Mouse (Mus musculus) kidney, adult 2 months (tissue): ENCODE measurements at regions not wholly inside any gene's neighbourhood (a gene's known extent, or its start where the extent isn't known, plus 50 kb on each side); places are given as distances from the start of the nearest gene placed in this dataset.
A peak's percentile ranks its signal among the peaks of the same experiment; 100 is the strongest.

Source experiments
- DNase-seq: peaks from one replicate; pipeline ENCODE4 v3.0.0; 2021
- H3K27ac ChIP-seq: fragments of 200-500 bp; 2 replicates; pipeline ENCODE4 v1.5.1; 2012; ENCODE audit warnings: low read depth, low read length, control low read depth, inconsistent platforms; ENCODE audit not compliant: insufficient read depth
- H3K27me3 ChIP-seq: fragments of 200-500 bp; replicated peaks from 2 replicates; pipeline ENCODE4 v1.6.1; 2012; ENCODE audit warnings: mild to moderate bottlenecking, moderate library complexity, low read length, inconsistent platforms; ENCODE audit not compliant: control insufficient read depth, insufficient read depth
- H3K36me3 ChIP-seq: fragments of 200-500 bp; 2 replicates; pipeline ENCODE4 v1.6.1; 2012; ENCODE audit warnings: mild to moderate bottlenecking, moderate library complexity, low read length, inconsistent platforms; ENCODE audit not compliant: control insufficient read depth, insufficient read depth
- H3K4me1 ChIP-seq: fragments of 200-500 bp; 2 replicates; pipeline ENCODE4 v1.6.1; 2011; ENCODE audit warnings: low read length; ENCODE audit not compliant: control insufficient read depth, insufficient read depth
- H3K4me3 ChIP-seq: fragments of 200-500 bp; 2 replicates; pipeline ENCODE4 v1.5.1; 2011; ENCODE audit warnings: mild to moderate bottlenecking, low read depth, low read length, control low read depth; ENCODE audit not compliant: insufficient read depth
- CTCF ChIP-seq: fragments of 200-500 bp; conservative IDR thresholded peaks from 2 replicates; pipeline ENCODE4 v1.5.1; 2011; ENCODE audit warnings: low read depth, mild to moderate bottlenecking, control low read depth, low read length, moderate library complexity, mixed read lengths; ENCODE audit not compliant: insufficient read depth, insufficient read length
- POLR2A ChIP-seq: fragments of 200-500 bp; IDR thresholded peaks from one replicate; pipeline ENCODE4 v1.6.1; 2011; ENCODE audit warnings: low read depth, low read length, control low read depth
- WGBS: fragments of 180-500 bp; shearing (Covaris S2); methylation state at CpG from one replicate; pipeline ENCODE4 v1.1.7; 2018; 5-methylcytosine and 5-hydroxymethylcytosine counted together

DNA sequence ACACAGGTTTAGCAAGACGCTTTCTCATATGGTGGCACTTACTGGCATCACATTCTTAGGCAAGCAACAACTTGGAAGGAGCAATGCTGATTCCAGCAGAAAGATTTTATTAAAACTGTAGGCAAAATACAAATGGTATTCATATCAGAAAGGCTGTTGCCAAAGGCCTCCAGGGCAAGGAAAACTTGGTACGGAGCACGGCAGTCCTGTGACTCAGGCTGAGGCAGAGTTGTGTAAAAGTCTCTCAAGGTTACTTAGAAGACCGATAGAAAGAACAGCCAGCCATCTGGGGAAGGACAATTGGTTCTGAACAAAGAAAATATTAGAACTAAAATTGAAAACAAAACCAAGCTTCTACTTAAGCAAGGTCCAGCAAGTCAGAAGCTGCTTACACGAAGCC lies 201.2 kb downstream of the Col12a1 start:
- 70% methylated on average over 5 of the region's 5 CpGs for WGBS
- peak; percentile 48 for DNase-seq
- no peaks in the 10 kb centered on the region for H3K36me3 ChIP-seq
- peak overlapping the region; percentile 67; the same call in 1 of the 2 replicates for H3K27ac ChIP-seq
- no peaks in the 10 kb centered on the region for H3K4me1 ChIP-seq
- TF ChIP-seq CTCF (no peak), POLR2A (no peak)
- no peaks in the 10 kb centered on the region for H3K27me3 ChIP-seq
- H3K4me3 ChIP-seq = no peak overlapping the region

DNA sequence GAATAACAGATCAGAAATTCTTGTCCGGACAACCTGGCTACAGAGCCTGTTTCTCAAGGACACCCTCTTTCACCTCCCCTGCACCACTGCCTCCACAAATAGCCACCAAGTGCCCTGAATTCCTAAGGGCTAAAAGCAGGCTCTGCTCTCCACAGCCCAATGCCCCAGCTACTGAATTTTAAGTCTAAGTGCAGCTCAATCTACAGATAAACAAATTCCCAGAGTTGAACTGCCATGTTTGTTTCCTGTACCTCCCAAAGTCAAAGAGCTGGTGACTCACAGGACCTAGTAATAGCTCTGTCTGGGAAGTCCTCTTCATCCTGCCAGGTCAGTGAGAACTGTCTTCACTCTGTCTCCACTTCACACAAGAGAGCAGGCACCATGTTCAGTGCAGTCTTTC lies 200.0 kb downstream of the Col12a1 start:
- peak; percentile 49 for DNase-seq
- Histone ChIP-seq H3K4me3 (no peak overlapping the region), H3K4me1 (no peaks in the 10 kb centered on the region), H3K27ac (peak overlapping the region; percentile 62), H3K36me3 (no peaks in the 10 kb centered on the region), H3K27me3 (no peaks in the 10 kb centered on the region)
- no peak for TF ChIP-seq POLR2A
- TF ChIP-seq CTCF = no peak
- WGBS = 49% methylated on average over 1 of the region's 1 CpGs

DNA sequence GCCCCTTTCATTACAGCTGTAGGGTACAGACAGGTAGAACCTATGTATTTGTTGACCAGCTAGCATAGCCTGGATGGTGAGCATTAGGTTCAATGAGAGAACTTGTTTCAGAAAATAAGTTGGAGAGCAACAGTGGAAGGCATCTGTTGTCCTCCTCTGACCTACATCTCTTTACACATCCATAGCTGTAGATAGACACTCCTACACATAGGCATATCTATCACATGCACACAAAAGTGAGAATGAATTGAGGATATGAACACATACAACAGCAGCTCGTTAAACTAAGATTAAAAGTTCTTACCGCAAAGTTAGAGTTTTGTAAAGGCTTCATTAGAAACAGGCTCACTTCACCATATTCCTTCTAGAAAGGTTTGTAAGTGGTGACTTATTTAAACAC lies 198.1 kb downstream of the Col12a1 start:
- H3K4me1 ChIP-seq = no peaks in the 10 kb centered on the region
- WGBS = 94% methylated on average over 2 of the region's 2 CpGs
- no peaks in the 10 kb centered on the region for H3K36me3 ChIP-seq
- TF ChIP-seq CTCF (no peak), POLR2A (no peak)
- H3K4me3 ChIP-seq = no peak overlapping the region
- no peak overlapping the region for H3K27ac ChIP-seq
- no peak for DNase-seq
- H3K27me3 ChIP-seq = no peaks in the 10 kb centered on the region

- peak overlapping the region; percentile 22; the same call in 1 of the 2 replicates for H3K27ac ChIP-seq
- WGBS = 67% methylated on average over 4 of the region's 4 CpGs
- H3K4me3 ChIP-seq = no peak overlapping the region
- H3K27me3 ChIP-seq = no peaks in the 10 kb centered on the region
- H3K4me1 ChIP-seq = peaks cover 6% of the 10 kb centered on the region; the same call in 1 of the 2 replicates
- no peaks in the 10 kb centered on the region for H3K36me3 ChIP-seq
- DNase-seq = peak; percentile 60
- TF ChIP-seq POLR2A = no peak
- TF ChIP-seq CTCF = no peak
These were observed 195.6 kb downstream of the Col12a1 start for GRCm38 (mm10) chr9:79523054-79523453.

- peaks cover 6% of the 10 kb centered on the region; the same call in 1 of the 2 replicates for H3K4me1 ChIP-seq
- DNase-seq = no peak
- H3K27me3 ChIP-seq = no peaks in the 10 kb centered on the region
- H3K36me3 ChIP-seq = no peaks in the 10 kb centered on the region
- no peak for TF ChIP-seq POLR2A
- no peak for TF ChIP-seq CTCF
- no peak overlapping the region for H3K4me3 ChIP-seq
- H3K27ac ChIP-seq = no peak overlapping the region
These were observed 193.6 kb downstream of the Col12a1 start for GRCm38 (mm10) chr9:79525000-79525399.

DNA sequence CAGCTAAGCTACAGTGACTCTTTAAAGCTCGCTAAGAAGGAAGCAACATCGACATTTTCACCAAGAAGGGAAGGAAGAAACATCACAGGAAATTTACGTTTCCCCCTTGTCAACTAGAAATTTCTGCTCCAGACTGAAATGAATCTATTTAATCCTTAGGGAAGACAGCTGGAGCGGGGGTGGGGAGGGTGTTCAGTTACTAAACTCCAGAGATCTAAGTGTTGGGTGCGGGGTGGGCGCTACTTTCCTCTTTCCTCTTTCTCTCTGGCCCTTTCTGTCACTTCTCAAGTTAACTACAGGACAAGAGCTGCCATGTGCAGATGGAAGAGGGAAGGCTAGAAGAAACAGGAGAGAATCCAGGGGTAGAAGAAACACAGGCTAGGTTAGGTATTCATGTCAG lies 192.2 kb downstream of the Col12a1 start:
- WGBS = 48% methylated on average over 6 of the region's 6 CpGs
- H3K36me3 ChIP-seq = no peaks in the 10 kb centered on the region
- H3K4me1 ChIP-seq = peaks cover 6% of the 10 kb centered on the region; the same call in 1 of the 2 replicates
- TF ChIP-seq CTCF (no peak), POLR2A (no peak)
- no peak overlapping the region for H3K4me3 ChIP-seq
- H3K27ac ChIP-seq = no peak overlapping the region
- H3K27me3 ChIP-seq = no peaks in the 10 kb centered on the region
- no peak for DNase-seq

DNA sequence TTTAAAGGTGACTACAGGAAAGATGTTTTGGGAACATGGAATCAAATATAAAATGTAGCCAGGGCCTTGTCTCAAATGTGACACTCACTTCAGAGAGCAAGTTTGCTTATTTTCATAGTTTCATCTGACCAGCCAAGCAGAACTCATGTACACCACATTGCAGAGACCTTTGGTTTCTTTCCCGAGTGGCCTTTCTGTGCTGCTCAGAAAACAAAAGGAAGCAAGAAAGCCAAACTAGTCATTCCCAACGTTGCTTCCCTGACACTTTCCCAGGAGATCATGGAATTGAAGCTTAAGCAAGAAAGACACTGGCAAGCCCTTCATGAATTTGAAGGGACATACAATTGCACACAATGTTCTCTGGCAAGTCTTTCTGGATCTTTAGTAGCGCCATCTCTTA lies 191.3 kb downstream of the Col12a1 start:
- Histone ChIP-seq H3K27me3 (no peaks in the 10 kb centered on the region), H3K36me3 (no peaks in the 10 kb centered on the region), H3K4me1 (peaks cover 6% of the 10 kb centered on the region; the same call in 1 of the 2 replicates), H3K4me3 (no peak overlapping the region), H3K27ac (peak overlapping the region; percentile 80; the same call in 1 of the 2 replicates)
- no peak for TF ChIP-seq POLR2A
- TF ChIP-seq CTCF = no peak
- 39% methylated on average over 3 of the region's 3 CpGs for WGBS
- peak; percentile 81 for DNase-seq
